Mouse (Mus musculus) frontal cortex, postnatal 25 days (tissue): ENCODE results near the gene Cnih2.

Experiments
- DNase-seq, 2 experiments: peaks; one replicate each; pipeline ENCODE4 v3.0.0; 2022; ENCODE audit warnings: low spot score in 2 of 2

Gene Cnih2

GRCm38 (mm10) chr19:5098363-5099143, at the start of gene Cnih2:
Cnih2 (minus strand) TSS chr19:5098521.
- DNase-seq = no peak

DNA sequence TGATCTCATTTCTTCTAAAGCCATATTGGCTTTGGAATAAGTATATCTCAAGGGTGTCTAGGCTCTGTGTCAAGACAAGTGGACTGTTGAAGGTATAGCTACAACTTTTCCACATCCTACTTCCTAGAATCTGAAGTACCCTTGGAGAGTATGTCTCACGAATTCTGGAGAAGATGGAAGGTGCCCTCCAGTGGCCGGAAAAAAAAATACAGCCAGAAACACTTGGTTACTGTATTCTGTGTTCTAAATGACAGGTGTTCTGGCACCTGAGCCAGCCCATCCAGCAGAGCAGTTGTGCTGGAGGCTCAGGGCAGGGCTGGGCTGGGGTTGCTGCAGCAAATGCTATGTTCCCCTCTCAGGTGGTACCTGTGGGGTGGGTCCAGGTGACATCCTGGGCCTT, 41.3 kb upstream of the Cnih2 start:
- peak; percentile 66 for DNase-seq

- DNase-seq = no peak
Measured at GRCm38 (mm10) chr19:5131237-5131636, 32.9 kb upstream of the Cnih2 start.

DNA sequence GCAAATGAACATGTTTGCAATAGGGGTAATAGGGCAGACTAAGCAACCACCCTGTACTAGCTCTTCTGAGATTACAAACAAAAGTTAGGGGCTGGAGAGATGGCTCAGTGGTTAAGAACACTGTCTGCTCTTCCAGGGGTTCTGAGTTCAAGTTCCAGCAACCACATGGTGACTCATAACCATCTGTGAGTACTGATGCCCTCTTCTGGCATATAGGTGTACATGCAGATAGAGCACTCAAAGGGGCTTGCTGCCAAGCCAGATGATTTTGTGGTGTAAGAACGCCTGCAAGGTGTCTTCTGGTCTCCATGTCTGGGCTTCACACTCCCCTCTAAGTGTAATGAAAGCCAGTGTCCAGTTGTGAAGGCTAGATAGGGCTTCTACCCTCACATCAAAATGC, 31.4 kb upstream of the Cnih2 start:
- no peak for DNase-seq

DNA sequence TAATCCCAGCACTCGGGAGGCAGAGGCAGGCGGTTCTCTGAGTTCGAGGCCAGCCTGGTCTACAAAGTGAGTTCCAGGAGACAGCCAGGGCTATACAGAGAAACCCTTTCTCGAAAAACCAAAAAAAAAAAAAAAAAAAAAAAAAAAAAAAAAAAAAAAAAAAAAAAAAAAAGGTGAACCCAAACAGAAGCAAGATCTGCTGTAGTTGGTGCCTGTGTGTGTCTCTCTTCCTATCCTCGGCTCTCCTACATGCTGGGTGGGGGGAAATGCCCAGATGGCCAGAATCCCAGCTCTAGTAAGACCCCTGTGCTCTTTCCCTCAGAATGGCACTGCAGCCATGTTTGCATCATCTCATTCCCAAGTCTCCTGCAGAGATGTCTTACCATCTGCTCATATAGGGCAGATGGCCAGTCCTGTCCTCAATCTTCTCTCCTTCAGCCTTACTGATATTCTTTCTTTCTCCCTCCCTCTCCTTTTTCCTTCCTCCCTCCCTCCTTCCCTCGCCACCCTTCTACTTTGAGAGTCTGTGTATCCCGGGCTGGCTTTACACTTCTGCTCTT, 25.8 kb upstream of the Cnih2 start:
- DNase-seq = no peak

- no peak for DNase-seq
Measured at GRCm38 (mm10) chr19:5123241-5123640, 24.9 kb upstream of the Cnih2 start.

DNA sequence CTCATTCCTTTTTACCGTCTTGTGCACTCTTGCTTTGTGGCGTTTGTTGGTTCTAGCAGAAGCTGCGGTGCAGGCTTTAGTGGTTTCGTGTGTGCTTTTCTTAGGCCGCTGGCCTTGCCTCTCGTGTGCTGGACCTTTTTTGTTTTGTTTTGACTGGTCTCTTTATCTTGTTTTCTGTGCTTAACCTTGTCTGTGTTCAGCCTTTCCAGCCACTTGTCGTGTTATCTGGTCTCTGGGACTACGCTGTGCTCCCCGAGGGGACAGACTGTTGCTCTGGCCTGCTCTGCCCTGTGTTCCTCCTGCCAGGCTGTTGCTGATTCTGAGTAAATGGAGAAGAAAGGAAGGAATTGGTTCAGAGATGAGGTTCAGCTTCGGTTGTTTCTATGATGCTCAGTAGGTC, 24.2 kb upstream of the Cnih2 start:
- no peak for DNase-seq

DNA sequence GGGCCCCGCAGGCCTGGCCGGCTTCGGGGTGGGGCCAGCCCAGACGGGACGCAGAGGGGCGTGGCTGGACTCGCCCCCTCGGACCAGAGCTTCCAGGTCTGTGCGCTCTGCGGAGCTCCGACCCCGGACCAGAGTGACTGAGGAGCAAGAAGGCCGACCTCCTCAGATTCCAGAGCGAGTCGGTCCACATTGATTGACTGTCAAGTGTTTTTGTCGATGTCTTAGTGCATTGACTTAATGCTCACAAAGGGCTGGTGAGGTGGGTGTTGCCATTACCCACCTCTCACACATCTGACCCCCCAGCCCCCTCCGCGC, 20.0 kb upstream of the Cnih2 start, which contains the start of gene Klc2:
Gene Klc2, minus strand, starts transcription at position 177 of the 315 bp plus-strand sequence.
- no peak for DNase-seq

GRCm38 (mm10) chr19:5117494-5118383, 19.4 kb upstream of the Cnih2 start:
- peak; percentile 86 to 88 for DNase-seq

GRCm38 (mm10) chr19:5113783-5114182, 15.5 kb upstream of the Cnih2 start:
- no peak for DNase-seq

- DNase-seq = no peak
Measured at GRCm38 (mm10) chr19:5109659-5110453, 11.5 kb upstream of the Cnih2 start.

DNA sequence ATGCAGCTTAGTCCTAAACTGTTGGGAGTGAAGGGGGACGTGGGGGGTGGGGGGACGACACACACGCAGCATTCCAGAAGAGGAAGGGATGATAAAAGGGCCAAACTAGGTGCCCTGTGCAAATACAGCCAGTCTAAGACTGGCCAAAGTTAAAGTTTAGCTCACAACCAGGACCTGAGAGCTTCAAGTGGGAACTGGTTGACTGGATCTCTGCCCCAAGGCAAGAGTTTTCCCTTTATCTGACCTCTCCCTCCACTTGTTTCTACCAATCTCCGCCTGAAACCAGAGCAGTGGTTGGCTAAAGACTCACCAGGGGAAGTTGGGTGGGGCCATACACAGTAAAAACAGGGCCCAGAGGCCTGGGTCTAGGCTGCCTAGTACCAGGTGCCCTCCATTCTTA, 10.4 kb upstream of the Cnih2 start:
- DNase-seq = no peak

DNA sequence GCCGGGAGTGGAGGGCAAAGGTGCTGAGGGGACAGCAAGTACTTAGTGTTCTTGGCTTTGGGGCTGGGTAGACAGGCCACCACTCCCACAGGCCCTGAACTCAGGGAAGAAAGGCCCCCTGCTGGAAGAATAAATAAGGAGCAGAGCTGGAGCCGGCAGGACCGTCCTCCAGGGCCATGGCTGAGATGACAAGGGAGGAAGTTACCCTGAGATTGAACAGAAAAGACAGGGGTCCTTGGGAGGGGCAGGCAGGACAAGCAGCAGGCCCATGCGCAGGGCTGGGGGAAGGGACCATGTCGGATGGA, 9.9 kb upstream of the Cnih2 start:
- no peak for DNase-seq

GRCm38 (mm10) chr19:5107556-5108270, 9.4 kb upstream of the Cnih2 start:
- no peak for DNase-seq

GRCm38 (mm10) chr19:5106731-5107191, 8.4 kb upstream of the Cnih2 start, which contains the start of gene Rab1b:
Rab1b (minus strand) TSS chr19:5107072.
- peak; percentile 97 to 98 for DNase-seq

DNA sequence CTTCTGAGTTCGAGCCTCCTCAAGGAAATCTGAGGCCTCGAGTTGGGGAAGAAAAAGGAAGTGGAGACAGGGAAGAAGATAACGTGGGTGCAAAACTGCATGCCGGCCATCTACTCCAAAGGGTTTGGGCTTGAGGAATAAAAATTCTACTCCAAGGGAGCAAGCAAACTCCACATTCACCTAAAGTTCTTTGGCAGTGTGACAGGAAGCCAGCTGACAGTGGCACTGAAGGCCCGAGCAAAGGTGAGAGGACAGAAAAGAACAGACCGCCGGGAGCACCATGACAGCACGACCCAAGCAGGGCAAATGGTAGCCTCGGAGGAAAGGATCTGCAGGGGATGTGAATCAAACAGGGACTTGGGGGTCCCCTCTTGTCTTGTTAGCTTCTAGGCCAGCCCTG, 7.8 kb upstream of the Cnih2 start:
- DNase-seq = no peak

DNA sequence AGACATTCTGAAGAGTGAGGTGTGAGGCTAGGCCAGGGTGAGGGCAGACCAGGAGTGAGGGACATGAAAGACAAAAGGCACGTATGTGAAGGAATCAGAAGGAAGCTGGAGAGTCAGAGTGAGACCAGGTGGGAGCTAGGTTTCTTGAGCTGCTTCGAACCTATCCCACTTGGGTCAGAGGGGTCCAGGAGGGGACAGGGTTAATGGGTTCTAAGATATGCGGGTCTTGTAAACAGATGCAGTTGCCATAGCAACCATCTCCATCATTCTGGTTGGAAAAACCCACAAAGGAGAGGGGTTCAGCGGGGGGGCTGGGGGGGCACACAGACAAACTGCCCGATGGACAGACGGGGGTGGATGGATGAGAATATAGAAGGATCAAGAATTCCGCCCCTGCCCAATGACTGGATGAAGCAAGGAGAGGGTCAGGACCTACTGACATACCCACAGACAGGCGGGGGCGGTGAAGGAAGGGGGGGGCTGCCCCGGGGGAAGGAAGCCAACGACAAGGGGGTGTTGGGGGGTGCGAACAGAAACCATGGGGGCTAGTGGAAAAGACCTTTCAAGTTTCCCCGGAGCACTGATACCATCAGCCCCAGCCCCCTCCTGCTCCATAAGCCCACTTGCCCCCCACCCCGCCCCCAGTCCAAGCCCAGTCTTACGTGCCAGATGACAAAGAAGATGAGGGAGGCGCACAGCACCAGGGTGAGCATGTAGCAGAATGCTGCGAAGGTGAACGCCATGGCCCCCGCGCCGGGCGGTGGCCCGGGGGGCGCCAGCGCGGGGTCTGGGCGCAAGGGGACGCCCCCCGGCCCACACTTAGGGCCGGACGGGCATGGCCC, 579 bp downstream of the Cnih2 start:
- no peak for DNase-seq

DNA sequence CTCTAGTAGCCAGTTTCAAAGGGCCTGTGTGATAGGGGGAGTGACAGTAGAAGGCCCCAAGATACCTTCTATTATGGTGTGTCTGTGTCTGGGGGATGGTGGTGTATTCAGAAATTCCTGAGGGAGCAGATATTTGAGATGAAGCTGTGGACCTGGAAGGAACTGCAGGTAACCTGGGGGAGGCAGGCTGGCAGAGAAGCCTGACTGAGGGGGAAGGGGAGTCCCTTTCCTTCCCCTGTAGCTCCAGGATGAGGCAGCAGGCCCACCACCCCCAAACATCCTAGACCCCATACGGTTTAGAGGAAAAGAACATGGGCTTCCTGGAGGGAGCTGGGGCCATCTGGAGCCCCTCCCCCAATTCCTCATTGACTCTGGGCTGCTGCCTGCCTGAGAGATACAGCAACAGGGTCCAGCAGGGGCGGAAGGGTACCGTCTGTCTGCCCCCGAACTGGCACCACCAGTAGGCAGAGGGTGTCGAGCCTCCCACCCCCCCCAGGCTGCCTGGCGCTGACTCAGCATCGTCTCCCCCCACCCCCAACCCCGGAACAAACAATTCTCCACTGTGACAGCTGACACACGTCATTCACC, 2.3 kb downstream of the Cnih2 start:
- DNase-seq = no peak

GRCm38 (mm10) chr19:5094746-5095417, 3.4 kb downstream of the Cnih2 start:
- DNase-seq = no peak
